Mouse (Mus musculus) neural tube, postnatal 0 days (tissue): ENCODE data around the gene Ap2a2. TPM values are rescaled to one million over a fixed set of nuclear protein-coding genes. Genes with fewer than 3 reads are reported as not detected.

Experiments used
- microRNA-seq: library from miRNA; unstranded; fragments of <30 nt; microRNA quantifications from one replicate; pipeline ENCODE4, GENCODE M21; 2016
- polyA plus RNA-seq: library from polyadenylated mRNA; unstranded; fragments of >200 nt; fragmentation: Nextera tagmentation; extraction: Ambion mirVana; gene quantifications from 2 replicates; pipeline ENCODE4 v1.2.1, GENCODE M21; 2015

Gene Ap2a2
- polyA plus RNA-seq, result 88.9 and 101 TPM in 2 replicates

DNA sequence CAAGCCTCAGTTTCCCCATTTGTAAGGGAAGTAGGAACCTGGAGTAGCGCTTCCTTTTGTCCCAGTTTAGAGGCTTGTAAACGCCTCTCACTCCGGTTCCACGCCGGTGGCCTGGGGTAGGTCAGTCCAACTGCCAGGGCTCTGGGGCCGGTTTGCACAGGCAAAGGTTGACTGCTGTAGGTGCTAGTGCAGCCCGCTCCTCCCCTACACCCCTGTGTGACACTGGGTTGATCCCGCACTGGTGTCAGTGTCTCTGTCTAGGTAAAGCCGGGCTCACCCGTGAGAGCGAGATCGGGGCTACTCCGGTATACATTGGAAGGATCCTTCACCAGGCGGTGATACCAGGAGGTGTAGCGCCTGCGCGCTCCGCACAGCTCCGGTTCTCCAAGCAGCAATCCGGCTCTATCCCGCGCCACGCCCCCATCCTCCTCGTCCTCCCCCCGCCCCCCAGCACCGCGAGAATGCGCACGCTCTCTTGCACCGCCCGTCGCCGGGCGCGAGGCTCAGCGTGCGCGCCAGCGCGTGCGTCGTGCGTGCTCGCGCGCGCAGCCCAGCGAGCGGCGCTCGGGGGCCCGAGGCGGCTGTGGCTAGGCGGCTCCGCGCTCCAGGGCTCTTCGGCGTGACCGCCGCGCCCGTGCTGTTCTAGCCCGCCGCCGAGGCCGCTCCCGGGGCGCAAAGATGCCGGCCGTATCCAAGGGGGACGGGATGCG lies at the start of gene Ap2a2:
Gene Ap2a2, plus strand, starts transcription at position 492 of the 710 bp plus-strand sequence.

DNA sequence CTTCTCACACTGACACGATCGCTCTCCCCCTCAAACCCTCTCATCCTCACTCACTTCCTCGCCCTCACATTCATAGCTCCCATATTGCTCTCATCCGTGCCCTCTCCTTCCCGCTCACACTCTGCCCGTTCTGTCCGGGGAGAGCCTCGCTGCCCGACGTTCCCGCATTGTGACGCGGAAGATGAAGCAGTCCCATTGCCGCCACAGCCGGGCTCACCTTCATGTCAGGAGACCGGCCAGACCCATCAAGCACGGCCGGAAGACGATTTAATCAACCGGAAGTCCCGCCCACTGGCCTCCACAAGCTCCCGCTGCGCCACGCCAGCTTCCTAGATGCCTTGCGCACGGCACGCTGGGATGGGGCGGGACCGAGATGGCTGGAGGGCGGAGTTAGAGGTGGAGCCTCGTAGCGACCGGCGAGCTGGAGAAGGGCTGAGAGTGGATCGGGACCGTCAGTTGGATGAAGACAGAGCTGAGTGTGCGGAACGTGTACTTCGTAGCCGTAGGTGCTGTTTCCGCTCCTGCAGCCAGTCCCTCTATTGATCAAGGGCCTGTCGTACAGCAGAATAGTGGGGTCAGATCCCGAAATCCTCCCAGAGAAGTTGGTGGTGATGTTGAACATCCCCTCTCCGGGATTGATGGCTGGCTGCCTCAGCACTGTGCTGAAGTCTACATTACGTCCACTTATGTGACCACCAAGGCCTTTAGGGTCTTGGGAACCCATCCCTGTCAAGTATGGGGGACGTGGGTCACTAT lies 22.2 kb upstream of the Ap2a2 start, which contains the start of gene Chid1:
Gene Chid1, minus strand, starts transcription at position 302 of the 756 bp plus-strand sequence.

Small RNA genes lying within 50 kb of the gene (microRNA-seq; reads per million reads assigned to microRNA genes)
- 2.6 reads per million for gene Mir7063

Other genes with a start within 250 kb of the Ap2a2 start
- gene Deaf1, start 234.5 kb upstream of the Ap2a2 start, polyA plus RNA-seq, result 212 and 254 TPM in 2 replicates
- gene Tmem80, start 234.4 kb upstream of the Ap2a2 start, polyA plus RNA-seq, result 41.4 and 42.7 TPM in 2 replicates
- gene Eps8l2, start 223.3 kb upstream of the Ap2a2 start, polyA plus RNA-seq, result 0.45 and 0.84 TPM in 2 replicates
- 246 and 267 TPM in 2 replicates for gene Taldo1, start 170.0 kb upstream of the Ap2a2 start, polyA plus RNA-seq
- 44.0 and 44.6 TPM in 2 replicates for gene Gatd1, start 148.0 kb upstream of the Ap2a2 start, polyA plus RNA-seq
- 255 and 295 TPM in 2 replicates for gene Cend1, start 132.7 kb upstream of the Ap2a2 start, polyA plus RNA-seq
- 69.2 and 77.6 TPM in 2 replicates for gene Slc25a22, start 124.3 kb upstream of the Ap2a2 start, polyA plus RNA-seq
- gene Pidd1, start 118.1 kb upstream of the Ap2a2 start, polyA plus RNA-seq, result 1.2 and 1.4 TPM in 2 replicates
- 775 and 923 TPM in 2 replicates for gene Rplp2, start 114.8 kb upstream of the Ap2a2 start, polyA plus RNA-seq
- gene Pnpla2, start 107.0 kb upstream of the Ap2a2 start, polyA plus RNA-seq, result 19.9 and 22.2 TPM in 2 replicates
- 4.9 and 10.1 TPM in 2 replicates for gene Cracr2b, start 101.1 kb upstream of the Ap2a2 start, polyA plus RNA-seq
- 18.5 and 18.6 TPM in 2 replicates for gene Cd151, start 94.8 kb upstream of the Ap2a2 start, polyA plus RNA-seq
- 86.6 and 89.5 TPM in 2 replicates for gene Polr2l, start 87.0 kb upstream of the Ap2a2 start, polyA plus RNA-seq
- gene Tspan4, start 86.9 kb upstream of the Ap2a2 start, polyA plus RNA-seq, result 106 TPM in 2 replicates
- 50.4 and 51.1 TPM in 2 replicates for gene Chid1, start 22.3 kb upstream of the Ap2a2 start, polyA plus RNA-seq
- gene Muc6, start 93.1 kb downstream of the Ap2a2 start, polyA plus RNA-seq, result 0.08 and 0.15 TPM in 2 replicates
- 0.32 and 0.65 TPM in 2 replicates for gene Muc2, start 128.2 kb downstream of the Ap2a2 start, polyA plus RNA-seq
- not detected in 2 replicates for gene Muc5ac, start 226.8 kb downstream of the Ap2a2 start, polyA plus RNA-seq